Mouse (Mus musculus) cerebellum, adult 2 months (tissue): ENCODE results near the gene Atp5c1. TPM values are rescaled to one million over a fixed set of nuclear protein-coding genes. Genes with fewer than 3 reads are reported as not detected.

ENCODE experiments used
- DNase-seq, 2 experiments: peaks; one replicate each; pipeline ENCODE4 v3.0.0; 2021
- H3K27ac ChIP-seq: fragments of 200-500 bp; 2 replicates; pipeline ENCODE4 v1.5.1; 2012; ENCODE audit warnings: low read length, control low read depth, inconsistent platforms; ENCODE audit not compliant: insufficient read depth
- H3K27me3 ChIP-seq: fragments of 200-500 bp; 2 replicates; pipeline ENCODE4 v1.6.1; 2012; ENCODE audit warnings: inconsistent platforms, mild to moderate bottlenecking, low read length, moderate library complexity; ENCODE audit not compliant: control insufficient read depth, insufficient read depth
- H3K4me1 ChIP-seq: fragments of 200-500 bp; 2 replicates; pipeline ENCODE4 v1.6.1; 2011; ENCODE audit warnings: low read length; ENCODE audit not compliant: control insufficient read depth, insufficient read depth
- H3K4me3 ChIP-seq: fragments of 200-500 bp; replicated peaks from 2 replicates; pipeline ENCODE3; 2011; ENCODE audit warnings: mild to moderate bottlenecking, low read depth, low read length, control low read depth; ENCODE audit not compliant: insufficient read depth
- CTCF ChIP-seq: fragments of 200-500 bp; IDR thresholded peaks from 2 replicates; pipeline ENCODE4 v1.5.1; 2011; ENCODE audit warnings: low read depth, mild to moderate bottlenecking, control low read depth, low read length, moderate library complexity, borderline replicate concordance; ENCODE audit not compliant: insufficient read depth
- POLR2A ChIP-seq: fragments of 200-500 bp; IDR thresholded peaks from 2 replicates; pipeline ENCODE4 v1.6.1; 2011; ENCODE audit warnings: low read length, control low read depth, borderline replicate concordance; ENCODE audit not compliant: insufficient read depth
- WGBS: fragments of 180-500 bp; shearing (Covaris S2); methylation state at CpG from one replicate; pipeline ENCODE4 v1.1.7; 2018; 5-methylcytosine and 5-hydroxymethylcytosine counted together
- polyA plus RNA-seq: library from polyadenylated mRNA; depleted of rRNA; stranded (reverse); fragments of >200 nt; gene quantifications from 2 replicates; pipeline ENCODE4 v1.2.3, GENCODE M21; 2012

Gene Atp5c1
- polyA plus RNA-seq, 1 experiment: 527 TPM

DNA sequence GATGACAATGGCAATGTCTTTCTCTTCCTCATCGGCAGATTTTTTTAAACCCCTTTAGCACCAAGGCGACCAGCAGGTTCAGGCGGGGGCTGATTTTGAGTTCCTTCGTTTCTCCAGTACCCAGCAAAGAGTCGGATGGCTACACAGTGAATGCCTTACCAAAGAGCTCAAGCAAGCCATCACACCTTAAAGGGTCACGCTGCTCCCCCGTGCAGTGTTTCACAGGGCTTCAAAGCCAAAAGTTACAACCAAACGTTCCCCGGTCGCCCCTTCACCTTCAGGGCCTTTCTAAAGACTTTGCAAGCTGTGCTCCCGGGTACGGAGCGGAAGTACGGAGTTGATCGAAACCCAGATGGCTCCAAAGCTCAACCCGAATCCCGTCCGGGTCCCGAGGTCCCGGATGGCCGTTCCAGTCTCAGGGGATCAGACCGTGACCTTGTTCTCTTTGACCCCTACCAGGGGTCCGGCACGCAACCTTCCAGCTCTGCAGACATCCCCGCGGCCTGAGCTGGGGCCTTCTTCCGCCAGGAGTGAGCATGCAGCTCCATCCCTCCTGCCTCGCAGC lies 483 bp downstream of the Atp5c1 start:
- WGBS: under 1% methylated on average over 28 of the region's 28 CpGs
- Histone ChIP-seq H3K27me3 (no peaks in the 10 kb centered on the region), H3K27ac (peak overlapping the region; percentile 95), H3K4me1 (peaks cover 21% of the 10 kb centered on the region), H3K4me3 (peak overlapping the region; percentile 68)
- DNase-seq: no peak
- TF ChIP-seq POLR2A (no peak), CTCF (no peak)

DNA sequence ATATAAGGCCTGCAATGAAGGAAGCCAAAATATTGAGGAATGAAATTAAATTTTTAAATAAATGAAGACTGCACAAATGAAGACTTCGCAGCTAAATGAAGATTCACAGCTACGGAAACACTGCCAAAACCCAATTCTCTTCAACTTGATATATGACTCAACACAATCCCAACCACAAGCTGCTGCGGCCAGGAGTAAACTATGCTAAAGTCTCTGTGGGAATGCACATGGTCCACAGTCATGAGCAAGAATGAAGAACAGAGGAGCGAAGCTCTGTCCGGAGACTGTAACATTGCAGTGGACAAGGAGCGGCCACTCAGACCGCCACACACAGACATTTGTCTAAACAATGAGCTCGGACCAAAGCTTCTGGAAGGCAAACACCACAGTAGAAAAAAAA lies 3.6 kb downstream of the Atp5c1 start:
- no peak for DNase-seq

DNA sequence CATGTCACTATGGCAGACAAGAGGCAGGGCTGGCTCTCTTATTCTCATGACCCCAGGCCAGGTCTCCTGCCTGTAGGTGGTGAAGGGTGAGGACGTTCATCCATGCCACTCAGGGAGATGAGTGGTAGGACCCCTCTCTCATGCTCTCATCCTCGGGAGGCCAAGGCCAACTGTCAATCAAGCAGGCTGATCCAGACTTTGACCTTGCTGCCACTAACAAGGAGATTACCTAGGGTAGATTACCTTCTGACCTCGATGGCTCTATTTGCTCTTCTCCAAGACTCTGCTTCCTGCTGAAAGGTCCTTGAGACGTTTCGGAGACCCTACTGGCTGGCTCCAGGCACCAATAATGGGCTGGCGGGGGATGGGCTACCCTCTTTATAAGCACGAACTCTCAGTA lies 5.8 kb downstream of the Atp5c1 start:
- H3K27ac ChIP-seq: no peak overlapping the region
- TF ChIP-seq CTCF: no peak
- no peak for TF ChIP-seq POLR2A
- no peaks in the 10 kb centered on the region for H3K27me3 ChIP-seq
- H3K4me1 ChIP-seq: peaks cover 25% of the 10 kb centered on the region
- no peak overlapping the region for H3K4me3 ChIP-seq
- no peak for DNase-seq
- 72% methylated on average over 7 of the region's 7 CpGs for WGBS

More for the DNA sequence above, 3.6 kb downstream of the Atp5c1 start:
- Histone ChIP-seq H3K4me1 (peaks cover 29% of the 10 kb centered on the region), H3K27ac (no peak overlapping the region), H3K27me3 (no peaks in the 10 kb centered on the region), H3K4me3 (no peak overlapping the region)
- 63% methylated on average over 8 of the region's 8 CpGs for WGBS
- no peak for TF ChIP-seq CTCF
- TF ChIP-seq POLR2A: no peak

- Histone ChIP-seq H3K4me1 (peaks cover 18% of the 10 kb centered on the region), H3K27ac (no peak overlapping the region), H3K4me3 (no peak overlapping the region), H3K27me3 (no peaks in the 10 kb centered on the region)
- WGBS: 79% methylated on average over 7 of the region's 7 CpGs
- DNase-seq: no peak
- no peak for TF ChIP-seq POLR2A
- TF ChIP-seq CTCF: no peak
Observed at GRCm38 (mm10) chr2:10071751-10072150, 8.6 kb downstream of the Atp5c1 start.

DNA sequence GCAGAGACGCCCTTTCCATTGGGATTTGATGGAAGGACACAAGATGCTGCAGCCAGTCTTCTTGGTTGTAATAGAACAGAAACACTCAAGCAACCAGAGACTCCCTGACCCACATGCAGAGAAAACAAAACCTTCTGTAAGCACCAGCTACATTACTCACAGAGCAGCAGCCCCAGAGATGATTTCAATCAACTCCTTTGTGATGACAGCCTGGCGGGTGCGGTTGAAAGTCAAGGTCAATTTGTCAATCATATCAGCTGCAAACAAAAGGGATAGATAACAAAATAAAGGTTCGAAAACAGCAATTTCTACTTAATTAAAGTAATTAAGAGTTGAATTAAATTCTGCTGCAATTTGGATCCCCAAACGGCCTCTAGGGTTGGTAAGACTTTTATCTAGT lies 21.5 kb downstream of the Atp5c1 start:
- Histone ChIP-seq H3K4me3 (no peak overlapping the region), H3K27ac (no peak overlapping the region), H3K4me1 (no peaks in the 10 kb centered on the region), H3K27me3 (no peaks in the 10 kb centered on the region)
- no peak for DNase-seq
- no peak for TF ChIP-seq POLR2A
- no peak for TF ChIP-seq CTCF
- 87% methylated on average over 5 of the region's 5 CpGs for WGBS

DNA sequence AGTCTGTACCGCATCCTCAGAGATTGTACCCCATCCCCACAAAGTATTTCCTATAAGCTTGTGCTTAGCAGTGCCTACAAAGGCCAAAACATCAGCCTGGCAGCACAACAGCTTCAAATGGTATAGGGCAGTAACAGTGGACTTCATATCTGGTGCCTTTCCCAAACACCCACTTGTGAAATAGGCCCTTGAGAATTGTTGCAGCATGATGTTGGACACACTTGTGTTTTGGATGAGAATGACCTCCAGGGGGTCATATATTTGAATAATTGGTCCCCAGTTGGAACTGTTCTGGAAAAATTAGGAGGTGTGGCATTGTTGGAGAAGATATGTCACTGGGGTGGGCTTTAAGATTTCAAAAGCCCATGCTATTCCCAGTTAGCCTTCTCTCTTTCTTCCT lies 28.3 kb downstream of the Atp5c1 start:
- WGBS: 95% methylated on average over 1 of the region's 1 CpGs
- no peak overlapping the region for H3K4me3 ChIP-seq
- TF ChIP-seq CTCF: no peak
- TF ChIP-seq POLR2A: no peak
- no peak for DNase-seq
- no peaks in the 10 kb centered on the region for H3K27me3 ChIP-seq
- no peak overlapping the region for H3K27ac ChIP-seq
- H3K4me1 ChIP-seq: no peaks in the 10 kb centered on the region

DNA sequence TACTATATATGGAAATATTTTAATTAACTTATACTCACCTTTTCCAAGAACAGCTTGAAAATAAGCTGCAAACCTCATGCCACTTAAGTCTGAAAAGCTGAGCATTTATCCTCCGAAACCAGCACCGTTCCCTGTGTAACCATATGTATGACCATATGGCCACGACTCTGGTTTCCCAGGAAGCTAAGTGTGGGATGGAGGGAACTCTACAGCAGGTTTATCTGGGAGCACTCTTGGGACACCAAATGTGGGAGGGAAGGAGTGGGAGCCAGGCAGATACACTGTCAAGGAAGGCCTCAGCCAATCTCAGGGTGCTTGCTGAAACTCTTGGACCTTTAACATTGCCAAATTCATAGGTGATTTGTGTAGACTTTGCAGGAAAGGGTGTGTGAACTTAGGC lies 29.4 kb downstream of the Atp5c1 start:
- 37% methylated on average over 3 of the region's 3 CpGs for WGBS
- Histone ChIP-seq H3K27me3 (no peaks in the 10 kb centered on the region), H3K4me3 (no peak overlapping the region), H3K4me1 (no peaks in the 10 kb centered on the region), H3K27ac (no peak overlapping the region)
- no peak for DNase-seq
- TF ChIP-seq CTCF: no peak
- TF ChIP-seq POLR2A: no peak

DNA sequence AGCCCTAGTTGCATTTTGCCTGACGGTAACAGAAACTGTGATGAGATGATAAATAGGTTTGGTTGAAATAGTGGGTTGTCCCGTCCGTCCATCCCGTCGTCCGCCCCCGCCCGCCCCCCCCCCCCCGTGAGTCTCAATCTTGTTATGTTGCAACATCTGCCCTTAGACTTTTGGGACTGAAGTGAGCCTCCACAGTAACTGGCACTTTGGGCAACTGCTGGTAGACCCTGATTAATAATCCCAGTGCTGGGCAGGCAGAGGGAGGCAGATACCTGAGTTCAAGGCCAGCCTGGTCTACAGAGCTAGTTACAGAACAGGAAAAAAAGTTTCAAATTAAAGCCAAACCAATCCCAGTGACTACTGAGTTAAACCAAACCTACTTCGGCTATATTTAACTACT lies 30.9 kb downstream of the Atp5c1 start:
- TF ChIP-seq POLR2A (no peak), CTCF (no peak)
- Histone ChIP-seq H3K4me1 (no peaks in the 10 kb centered on the region), H3K27ac (no peak overlapping the region), H3K4me3 (no peak overlapping the region), H3K27me3 (no peaks in the 10 kb centered on the region)
- 14% methylated on average over 10 of the region's 10 CpGs for WGBS
- no peak for DNase-seq
